Mouse (Mus musculus): ENCODE data around the gene AI661453.

Gene AI661453

GRCm38 (mm10) chr17:47465016-47465415 is 28.6 kb downstream of the AI661453 start:
- DNase-seq (ENCODE audit: low spot score in 2 of 2) = no peak

DNA sequence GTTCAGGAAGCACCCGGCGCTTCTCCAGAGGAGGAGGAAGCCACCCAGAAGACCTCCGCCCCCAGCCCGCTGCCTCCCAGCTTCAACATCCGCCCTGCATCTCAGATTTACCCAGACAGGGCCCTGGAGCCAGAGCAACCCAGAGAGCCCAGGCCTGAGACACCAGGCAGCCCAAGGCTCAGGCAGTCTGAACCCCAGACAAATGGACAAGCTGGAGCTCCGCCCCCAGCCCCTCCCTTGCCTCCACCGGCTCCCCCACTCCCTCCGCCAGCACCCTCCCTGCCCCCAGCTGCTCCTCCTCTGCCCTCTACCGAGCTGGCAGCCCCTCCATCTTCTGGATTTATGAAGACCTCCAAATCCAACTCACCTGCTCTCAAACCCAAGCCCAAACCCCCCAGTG is 29.9 kb downstream of the AI661453 start:
- no peak for DNase-seq (ENCODE audit: low spot score in 2 of 2)

- DNase-seq (ENCODE audit: low spot score in 2 of 2) = no peak
These were observed 31.2 kb downstream of the AI661453 start for GRCm38 (mm10) chr17:47467659-47468058.

DNA sequence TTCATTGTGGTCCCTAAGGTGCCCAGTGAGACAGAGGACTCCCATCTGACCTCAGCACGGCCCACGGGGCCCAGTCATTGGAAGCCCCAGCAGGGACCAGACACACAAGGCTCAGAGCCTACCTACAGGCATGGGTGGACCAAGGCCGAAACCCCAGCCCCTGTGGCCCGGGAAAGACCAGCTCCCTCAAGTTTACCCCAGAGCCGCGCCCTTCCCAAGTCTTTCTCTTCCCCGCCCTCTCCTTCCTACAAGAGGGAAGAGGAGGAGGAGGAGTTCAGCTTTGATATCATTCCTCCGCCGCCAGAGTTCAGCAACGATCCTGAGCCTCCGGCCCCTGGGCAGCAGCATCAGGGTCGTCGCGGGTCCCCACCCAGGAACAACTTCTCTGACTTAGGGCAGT is 31.6 kb downstream of the AI661453 start:
- no peak for DNase-seq (ENCODE audit: low spot score in 2 of 2)

GRCm38 (mm10) chr17:47468466-47468865 is 32.1 kb downstream of the AI661453 start:
- no peak for DNase-seq (ENCODE audit: low spot score in 2 of 2)

- no peak for DNase-seq (ENCODE audit: low spot score in 2 of 2)
These were observed 33.2 kb downstream of the AI661453 start for GRCm38 (mm10) chr17:47469642-47470041.

DNA sequence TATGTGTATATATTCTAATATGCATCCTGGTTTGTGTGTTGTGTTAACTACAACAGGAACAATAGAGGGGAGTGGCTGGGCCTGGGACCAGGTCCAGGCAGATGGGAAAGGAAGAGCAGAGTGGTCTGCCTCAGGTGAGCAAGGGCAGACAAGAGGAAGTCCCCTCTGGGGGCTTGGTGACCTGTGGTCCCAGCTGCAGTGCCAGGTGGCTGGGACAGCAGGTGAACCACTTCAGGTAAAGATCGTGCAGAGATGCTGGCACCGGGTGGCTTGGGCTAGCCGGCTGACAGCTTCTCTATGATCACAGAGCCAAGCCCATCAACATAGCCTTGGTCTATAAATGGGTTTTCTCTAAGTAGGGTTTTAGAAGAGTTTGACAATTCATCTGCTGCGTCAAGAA is 33.7 kb downstream of the AI661453 start:
- DNase-seq (ENCODE audit: low spot score in 2 of 2) = no peak

GRCm38 (mm10) chr17:47470686-47471085 is 34.3 kb downstream of the AI661453 start:
- DNase-seq (ENCODE audit: low spot score in 2 of 2) = no peak

- no peak for DNase-seq (ENCODE audit: low spot score in 2 of 2)
These were observed 36.3 kb downstream of the AI661453 start for GRCm38 (mm10) chr17:47472435-47473350.

GRCm38 (mm10) chr17:47473434-47473974 is 37.1 kb downstream of the AI661453 start:
- DNase-seq (ENCODE audit: low spot score in 2 of 2) = peak in 1 of 2 experiments; percentile 15

DNA sequence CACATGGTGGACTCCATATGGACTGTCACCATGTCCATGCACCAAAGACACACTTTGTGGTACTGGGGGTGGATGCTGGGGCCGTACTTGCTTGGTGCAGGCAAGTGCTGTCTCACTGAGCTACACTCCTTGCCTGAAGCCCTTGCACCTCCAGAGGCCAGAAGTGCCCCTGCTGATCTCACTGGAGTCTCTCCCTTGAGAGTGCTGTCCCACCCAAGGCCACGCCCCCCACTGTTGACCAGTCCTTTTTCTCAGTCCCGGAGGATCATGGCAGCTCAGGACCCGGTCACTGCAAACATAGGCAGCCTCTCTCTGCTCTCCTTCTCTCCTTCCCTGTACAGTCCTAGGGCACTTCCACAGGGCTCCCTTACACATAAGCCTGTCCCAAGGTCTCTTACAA is 37.8 kb downstream of the AI661453 start:
- DNase-seq (ENCODE audit: low spot score in 2 of 2) = no peak

GRCm38 (mm10) chr17:47475181-47475580 is 38.8 kb downstream of the AI661453 start:
- DNase-seq (ENCODE audit: low spot score in 2 of 2) = no peak

DNA sequence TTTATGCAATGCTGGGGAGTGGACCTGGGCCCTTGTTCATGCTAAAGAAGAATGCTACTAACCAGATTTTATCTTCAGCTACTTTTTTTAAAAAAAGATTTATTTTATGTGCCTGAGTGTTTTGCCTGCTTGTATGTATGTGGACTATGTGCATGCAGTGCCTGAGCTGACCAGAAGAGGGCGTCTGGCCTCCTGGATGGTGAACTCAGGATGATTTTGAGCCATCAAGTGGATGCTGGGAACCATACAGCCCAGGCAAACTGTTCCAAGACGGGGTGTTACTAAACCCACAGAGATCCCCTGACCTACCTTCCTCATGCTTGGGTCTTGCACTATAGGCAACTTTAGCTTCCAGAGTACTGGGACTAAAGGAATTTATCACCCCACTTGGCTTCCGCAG is 39.3 kb downstream of the AI661453 start:
- no peak for DNase-seq (ENCODE audit: low spot score in 2 of 2)

DNA sequence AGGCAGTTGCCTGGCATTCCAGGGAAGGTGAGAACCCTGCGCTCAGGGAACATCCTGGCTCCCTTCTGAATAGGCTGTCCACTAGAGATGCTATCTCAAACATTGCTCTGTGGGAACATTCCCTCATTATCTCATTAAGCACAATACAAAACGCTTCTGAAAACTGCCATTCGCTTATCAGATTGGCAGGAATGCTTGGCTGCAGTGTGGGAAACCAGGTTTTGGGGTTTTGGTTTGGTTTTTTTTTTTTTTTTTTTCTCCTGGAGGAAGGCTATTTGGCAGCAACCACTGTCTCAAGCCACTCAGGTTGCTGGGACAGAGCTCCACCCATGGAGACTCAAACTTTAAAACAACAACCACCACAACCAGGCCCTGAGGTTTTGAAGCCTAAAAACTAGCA is 43.5 kb downstream of the AI661453 start:
- DNase-seq (ENCODE audit: low spot score in 2 of 2) = no peak

DNA sequence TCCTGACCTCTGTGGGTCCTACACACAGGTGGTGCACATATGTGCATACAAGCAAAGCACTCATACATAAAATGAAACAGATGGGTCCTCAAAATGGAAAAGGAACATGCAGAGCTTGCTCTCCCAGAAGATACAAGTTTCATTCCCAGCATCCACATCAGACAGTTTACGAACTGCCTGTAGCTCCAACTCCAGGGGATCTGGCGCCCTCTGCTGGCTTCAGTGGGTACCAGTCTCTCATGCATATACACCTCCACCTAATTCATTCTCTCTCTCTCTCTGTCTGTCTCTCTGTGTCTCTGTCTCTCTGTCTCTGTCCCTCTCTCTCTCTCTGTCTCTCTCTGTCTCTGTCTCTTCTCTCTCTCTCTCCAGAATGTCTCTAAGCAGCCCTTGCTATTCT is 46.0 kb downstream of the AI661453 start:
- DNase-seq (ENCODE audit: low spot score in 2 of 2) = peak in 1 of 2 experiments; percentile 32

- no peak for DNase-seq (ENCODE audit: low spot score in 2 of 2)
These were observed 48.0 kb downstream of the AI661453 start for GRCm38 (mm10) chr17:47484241-47484921.

- no peak for DNase-seq (ENCODE audit: low spot score in 2 of 2)
These were observed 48.6 kb downstream of the AI661453 start for GRCm38 (mm10) chr17:47484993-47485392.

DNA sequence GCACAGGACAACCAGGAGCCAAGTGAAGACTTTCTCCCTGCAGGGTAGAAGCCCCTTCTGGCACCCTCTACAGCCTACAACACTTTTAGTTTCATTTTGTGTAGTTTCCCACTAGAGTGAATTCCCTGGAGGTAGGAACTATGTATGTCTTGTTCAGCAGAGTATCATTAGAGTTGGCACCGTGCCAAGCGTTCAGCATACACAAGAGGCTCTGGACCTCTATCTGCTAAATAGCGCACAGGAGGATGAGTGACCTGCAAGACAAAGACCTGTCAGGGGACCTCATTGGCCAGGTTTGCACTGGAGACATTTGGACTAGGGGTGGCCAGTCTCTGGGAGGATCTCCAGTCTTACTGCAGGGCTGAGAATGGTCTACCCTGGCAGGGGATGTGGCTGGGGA is 49.4 kb downstream of the AI661453 start:
- DNase-seq (ENCODE audit: low spot score in 2 of 2) = no peak

- DNase-seq (ENCODE audit: low spot score in 2 of 2) = no peak
These were observed 54.4 kb downstream of the AI661453 start for GRCm38 (mm10) chr17:47490791-47491190.

- DNase-seq (ENCODE audit: low spot score in 2 of 2) = no peak
These were observed 56.3 kb downstream of the AI661453 start for GRCm38 (mm10) chr17:47492731-47493130.

GRCm38 (mm10) chr17:47493653-47494052 is 57.2 kb downstream of the AI661453 start:
- DNase-seq (ENCODE audit: low spot score in 2 of 2) = no peak

DNA sequence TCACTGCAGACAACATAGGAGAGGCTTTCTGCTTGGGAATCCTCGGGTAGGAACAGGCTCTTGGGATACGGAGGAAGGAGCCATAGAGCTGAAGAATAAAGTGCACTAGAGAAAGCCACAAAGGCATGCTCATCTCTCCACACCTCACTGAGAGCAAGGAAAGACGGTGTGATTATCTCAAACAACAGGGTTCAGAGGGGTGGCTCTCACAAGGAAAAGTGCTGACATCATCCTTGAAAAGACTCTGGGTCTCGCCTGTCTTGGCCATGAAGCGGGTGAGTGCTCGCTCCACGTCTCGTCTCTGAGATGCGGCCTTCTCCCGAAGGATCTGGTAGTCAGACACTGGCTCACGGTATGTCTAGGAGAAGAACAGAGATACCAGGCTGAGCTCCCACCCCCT is 57.7 kb downstream of the AI661453 start:
- DNase-seq (ENCODE audit: low spot score in 2 of 2) = no peak

- no peak for DNase-seq (ENCODE audit: low spot score in 2 of 2)
These were observed 65.1 kb downstream of the AI661453 start for GRCm38 (mm10) chr17:47501531-47501930.

Data from left cerebral cortex, adult 9 months (tissue).